Mouse (Mus musculus) bone marrow macrophage, adult 2 months (primary cell): Measurements from ENCODE around the gene Otor.

Experiments used
- CTCF ChIP-seq: IDR thresholded peaks from 2 replicates; pipeline ENCODE4 v1.5.1; 2012; ENCODE audit warnings: low read depth, mild to moderate bottlenecking, low read length, moderate library complexity
- POLR2A ChIP-seq: IDR thresholded peaks from 2 replicates; pipeline ENCODE4 v1.6.1; 2012; ENCODE audit warnings: mild to moderate bottlenecking, low read depth, low read length, borderline replicate concordance

GRCm38 (mm10) chr2:143114716-143115115, 36.4 kb downstream of the Otor start:
- TF ChIP-seq CTCF, result no peak
- no peak for TF ChIP-seq POLR2A
